In the genomic region with DNA sequence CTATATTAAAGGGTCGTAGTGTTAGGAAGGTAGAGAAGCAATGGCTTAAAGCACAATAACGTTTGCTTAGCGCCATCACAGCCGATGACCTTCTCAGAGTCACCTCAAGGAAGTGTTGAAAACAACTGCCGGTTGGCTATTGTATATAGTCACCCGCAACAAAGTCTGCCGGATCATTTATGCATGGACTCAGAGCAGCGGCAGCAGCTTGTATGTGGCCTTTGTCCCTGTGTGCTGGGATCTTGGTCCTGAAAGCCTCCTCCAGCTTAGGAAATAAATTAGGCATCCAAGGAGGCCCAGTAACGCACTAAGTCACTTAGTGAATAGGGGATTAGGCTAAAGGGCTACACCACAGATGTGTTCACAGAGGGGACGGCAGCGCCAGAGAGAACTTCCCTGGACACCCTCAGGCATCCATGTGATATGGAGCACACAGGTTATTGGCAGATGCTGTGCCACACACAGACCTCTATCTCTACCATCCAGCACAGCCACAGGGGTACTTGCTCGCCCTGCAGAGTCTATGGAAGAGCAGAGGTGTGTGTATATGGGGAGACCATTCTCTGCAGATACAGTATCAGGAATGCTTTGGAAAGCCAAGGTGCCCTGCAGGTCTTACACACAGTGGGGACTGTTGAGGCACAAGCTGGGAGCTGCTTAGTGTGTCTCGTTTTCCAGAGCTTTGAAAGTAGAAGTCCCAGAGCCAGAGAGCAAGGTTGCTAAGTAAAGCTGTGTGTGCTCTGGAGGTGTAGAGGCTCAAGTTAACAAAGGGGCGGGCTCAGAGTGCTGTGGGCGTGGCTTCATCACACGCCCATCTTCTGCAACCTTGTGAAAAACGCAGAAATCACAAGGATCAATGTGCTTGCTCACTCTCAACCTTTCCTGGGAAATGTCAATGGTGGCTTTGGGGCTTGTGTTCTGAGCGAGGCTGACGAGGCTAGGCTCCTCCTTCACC, we compare ENCODE assay signal across 12 mouse cellular contexts. TPM values are rescaled to one million over a fixed set of nuclear protein-coding genes. Genes with fewer than 3 reads are reported as not detected.
DNase-seq lines count a peak whose midpoint lies in the region; ATAC-seq and TF ChIP-seq lines count a peak whose summit lies in the region.
"Had no signal": no experiment of that assay in that cellular context is flagged by ENCODE, and none has a peak within 500 bp of the region (broad histone marks: within the 10 kb centered on the region; RNA-seq: fewer than 3 reads in every experiment).

No protein-coding gene starts in this region.

- H3K4me3 ChIP-seq in heart, embryonic 13.5 days, result no peak overlapping the region
- H3K4me3 ChIP-seq in lung, embryonic 16.5 days (ENCODE audit: low read length), result peak overlapping the region; percentile 17; the same call in 1 of the 2 replicates
- no peak overlapping the region for H3K4me3 ChIP-seq in stomach, postnatal 0 days (ENCODE audit: low read depth, low read length)
- H3K4me3 ChIP-seq: liver, embryonic 12.5 days had no signal

- peaks cover 27% of the 10 kb centered on the region for H3K4me1 ChIP-seq in heart, embryonic 13.5 days
- peaks cover 16% of the 10 kb centered on the region for H3K4me1 ChIP-seq in lung, embryonic 16.5 days (replicated peaks; ENCODE audit: control insufficient read depth, insufficient read depth, low read length)
- no peaks in the 10 kb centered on the region for H3K4me1 ChIP-seq in stomach, postnatal 0 days (replicated peaks; ENCODE audit: control insufficient read depth, insufficient read depth)
- H3K4me1 ChIP-seq: liver, embryonic 12.5 days had no signal

- ATAC-seq in heart, embryonic 13.5 days (ENCODE audit: extremely low read depth, insufficient number of reproducible peaks, low FRiP score, low TSS enrichment), result no peak
- ATAC-seq in lung, embryonic 16.5 days (ENCODE audit: low read depth), result peak; percentile 34; the same call in 1 of the 2 replicates
- ATAC-seq in stomach, postnatal 0 days (ENCODE audit: low FRiP score, low TSS enrichment), result peak; percentile 41; the same call in 1 of the 2 replicates
- ATAC-seq in cerebellum, adult (ENCODE audit: insufficient number of reproducible peaks, low FRiP score, low TSS enrichment), result no peak
- ATAC-seq: hindbrain, postnatal 0 days; liver, embryonic 12.5 days had no signal

- 53% methylated on average over 19 of the region's 19 CpGs for WGBS in heart, embryonic 13.5 days
- WGBS in lung, embryonic 16.5 days, result 52% methylated on average over 19 of the region's 19 CpGs
- 47% methylated on average over 19 of the region's 19 CpGs for WGBS in stomach, postnatal 0 days

- DNase-seq in heart, adult 9 months (ENCODE audit: low spot score in 2 of 2), result no peak
- DNase-seq in urinary bladder, postnatal 14 days (ENCODE audit: low spot score), result peak; percentile 43
- DNase-seq in urinary bladder, adult 2 months (ENCODE audit: low spot score), result no peak
- DNase-seq in stomach, postnatal 0 days (ENCODE audit: low spot score), result peak; percentile 38
- no peak for DNase-seq in gastrocnemius, adult 8-10 months (ENCODE audit: low spot score in 2 of 2)
- DNase-seq: cerebellum, adult 18-20 months had no signal

- TF ChIP-seq EP300 in stomach, postnatal 0 days (optimal IDR thresholded peaks at IDR 0.05), result no peak

- H3K36me3 ChIP-seq in heart, embryonic 13.5 days, result no peaks in the 10 kb centered on the region
- no peaks in the 10 kb centered on the region for H3K36me3 ChIP-seq in lung, embryonic 16.5 days (ENCODE audit: control insufficient read depth, insufficient read depth, low read length)
- no peaks in the 10 kb centered on the region for H3K36me3 ChIP-seq in stomach, postnatal 0 days (ENCODE audit: control insufficient read depth, insufficient read depth, low read length)
- H3K36me3 ChIP-seq: liver, embryonic 12.5 days had no signal

- peak overlapping the region; percentile 22; the same call in 1 of the 2 replicates for H3K4me2 ChIP-seq in heart, embryonic 13.5 days
- peak overlapping the region; percentile 24; the same call in 1 of the 2 replicates for H3K4me2 ChIP-seq in lung, embryonic 16.5 days (ENCODE audit: low read depth, low read length)
- 0 out of 2 replicates have a peak overlapping the region, but pooled peaks have one; percentile 11 for H3K4me2 ChIP-seq in stomach, postnatal 0 days (replicated peaks; ENCODE audit: low read depth)
- H3K4me2 ChIP-seq: liver, embryonic 12.5 days had no signal

- no peak overlapping the region for H3K9ac ChIP-seq in heart, embryonic 13.5 days
- 0 out of 2 replicates have a peak overlapping the region, but pooled peaks have one; percentile 12 for H3K9ac ChIP-seq in lung, embryonic 16.5 days (ENCODE audit: low read length)
- no peak overlapping the region for H3K9ac ChIP-seq in stomach, postnatal 0 days (ENCODE audit: low read length)
- H3K9ac ChIP-seq: liver, embryonic 12.5 days had no signal

- no peaks in the 10 kb centered on the region for H3K9me3 ChIP-seq in heart, embryonic 13.5 days
- H3K9me3 ChIP-seq in lung, embryonic 16.5 days (ENCODE audit: control insufficient read depth, low read length), result no peaks in the 10 kb centered on the region
- H3K9me3 ChIP-seq in stomach, postnatal 0 days (ENCODE audit: control insufficient read depth, low read length), result no peaks in the 10 kb centered on the region
- H3K9me3 ChIP-seq: liver, embryonic 12.5 days had no signal

- TF ChIP-seq CTCF in stomach, postnatal 0 days (IDR thresholded peaks at IDR 0.05; ENCODE audit: low read depth), result no peak

- no peak overlapping the region for H3K27ac ChIP-seq in heart, embryonic 13.5 days (replicated peaks)
- no peak overlapping the region for H3K27ac ChIP-seq in lung, embryonic 16.5 days (ENCODE audit: low read length)
- peak overlapping the region; percentile 71 for H3K27ac ChIP-seq in stomach, postnatal 0 days (replicated peaks)
- H3K27ac ChIP-seq: hindbrain, postnatal 0 days; liver, embryonic 12.5 days had no signal

- no peaks in the 10 kb centered on the region for H3K27me3 ChIP-seq in heart, embryonic 13.5 days (replicated peaks)
- H3K27me3 ChIP-seq in lung, embryonic 16.5 days (ENCODE audit: control insufficient read depth, insufficient read depth, low read depth, low read length), result no peaks in the 10 kb centered on the region
- no peaks in the 10 kb centered on the region for H3K27me3 ChIP-seq in stomach, postnatal 0 days (ENCODE audit: control insufficient read depth, insufficient read depth, low read length)
- H3K27me3 ChIP-seq: liver, embryonic 12.5 days had no signal

RNA-seq across cellular contexts. Expression of gene Edar, which starts 34.7 kb away (rescaled TPM):
- 0.06 and 0.07 TPM in 2 replicates for polyA plus RNA-seq in heart, embryonic 13.5 days (2015; fragmentation: Nextera tagmentation; extraction: Ambion mirVana)
- polyA plus RNA-seq in urinary bladder, adult 2 months (2012; rRNA removed), result 1.4 and 1.5 TPM in 2 replicates
- 0.23 and 0.35 TPM in 2 replicates for polyA plus RNA-seq in lung, embryonic 16.5 days (2015; fragmentation: Nextera tagmentation; extraction: Ambion mirVana)
- 0.64 and 0.73 TPM in 2 replicates for polyA plus RNA-seq in stomach, postnatal 0 days (2015; fragmentation: Nextera tagmentation; extraction: Ambion mirVana)
- under 1 TPM in 1 of 4 experiments, not detected in 3; 0.11 TPM for total RNA-seq in gastrocnemius, adult 8-10 months (2022)
- total RNA-seq: neutrophil, adult 5-6 weeks had no signal

Comparison
In these comparisons a context has a peak if more than half of its experiments do, and no peak if none do; other contexts are left out.
1. DNase-seq: peak in urinary bladder, postnatal 14 days (single experiment) and stomach, postnatal 0 days (single experiment); none in heart, adult 9 months (0 of 2), urinary bladder, adult 2 months (single experiment) and gastrocnemius, adult 8-10 months (0 of 2).
2. ATAC-seq: peak in lung, embryonic 16.5 days (single experiment) and stomach, postnatal 0 days (single experiment); none in heart, embryonic 13.5 days (single experiment) and cerebellum, adult (single experiment).
3. Peak in every context shown above with its lines, with median percentiles within 50 percentile points of each other: H3K4me2 ChIP-seq.